Mouse (Mus musculus): Measurements from ENCODE around the gene Tbc1d9b.
"Not testable (repeated sequence)": the region's sequence is repeated elsewhere in the genome, so short reads cannot be mapped to it uniquely, and the experiment has no call there.

The Tbc1d9b gene

DNA sequence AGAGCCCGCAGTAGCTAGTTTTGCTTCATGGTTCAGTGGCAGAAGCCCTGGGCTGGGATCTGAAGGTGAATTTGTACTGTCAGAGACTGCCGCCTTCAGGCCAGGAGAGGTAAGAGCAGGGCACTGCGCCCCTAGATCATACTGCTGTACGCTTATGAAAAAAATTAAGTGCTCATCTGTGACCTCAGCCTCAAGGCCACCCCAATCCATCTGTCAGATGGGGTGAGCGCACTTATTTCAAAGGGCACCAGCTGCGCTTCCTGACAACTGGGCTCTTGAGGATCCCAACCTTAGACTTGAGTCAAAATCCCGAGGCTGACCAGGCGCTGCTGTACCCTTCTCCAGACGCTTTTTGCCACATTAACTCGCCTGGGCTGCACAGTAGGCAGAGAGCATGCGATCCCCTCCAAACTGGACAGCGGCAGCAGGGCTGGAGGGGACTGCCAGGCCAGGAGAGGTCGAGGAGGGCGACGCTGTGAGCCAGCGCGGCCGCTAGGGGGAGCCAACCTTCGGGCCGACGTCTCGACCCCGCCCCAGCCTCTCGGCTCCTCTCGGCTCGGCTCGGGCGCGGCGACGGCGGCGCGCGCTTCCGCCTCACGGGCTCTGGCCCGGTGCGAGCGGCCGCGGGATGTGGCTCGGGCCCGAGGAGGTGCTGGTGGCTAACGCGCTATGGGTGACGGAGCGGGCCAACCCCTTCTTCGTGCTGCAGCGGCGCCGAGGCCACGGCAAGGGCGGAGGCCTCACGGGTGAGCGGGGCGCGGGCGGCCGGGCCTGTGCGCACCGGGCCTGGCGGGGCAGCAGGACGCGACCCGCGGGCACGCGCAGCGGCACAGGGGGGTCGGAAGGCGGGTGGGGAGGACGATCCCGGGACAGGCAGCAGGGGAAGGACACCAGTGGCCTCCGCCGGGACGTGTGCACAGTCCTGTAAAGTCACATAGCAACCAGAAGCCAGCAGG lies at the start of gene Tbc1d9b:
Gene Tbc1d9b (plus strand): TSS at position 586 of the 956 bp plus-strand sequence.
- peak; percentile 85 to 92 for DNase-seq (ENCODE audit: low spot score in 2 of 2)

DNA sequence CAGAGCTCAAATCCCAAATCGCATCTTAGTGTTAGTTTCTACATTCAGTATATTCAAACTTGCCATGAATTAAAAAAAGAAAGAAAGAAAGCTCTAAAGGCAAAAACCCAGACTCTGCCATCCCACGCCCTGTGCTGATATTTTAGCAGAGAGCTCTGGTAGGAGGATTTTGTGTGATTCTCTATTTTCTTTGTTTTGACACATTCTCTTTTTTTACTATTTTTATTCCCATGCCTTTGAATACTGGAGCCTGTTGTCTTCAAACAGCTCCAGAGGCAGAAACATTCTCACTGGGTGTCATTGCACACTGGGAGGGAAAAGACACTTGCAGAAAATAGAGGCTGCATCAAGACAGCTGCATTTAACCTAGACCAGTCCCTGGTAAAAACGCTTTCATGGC lies 45.0 kb upstream of the Tbc1d9b start:
- DNase-seq (ENCODE audit: low spot score in 2 of 2): peak in 1 of 2 experiments; percentile 47

DNA sequence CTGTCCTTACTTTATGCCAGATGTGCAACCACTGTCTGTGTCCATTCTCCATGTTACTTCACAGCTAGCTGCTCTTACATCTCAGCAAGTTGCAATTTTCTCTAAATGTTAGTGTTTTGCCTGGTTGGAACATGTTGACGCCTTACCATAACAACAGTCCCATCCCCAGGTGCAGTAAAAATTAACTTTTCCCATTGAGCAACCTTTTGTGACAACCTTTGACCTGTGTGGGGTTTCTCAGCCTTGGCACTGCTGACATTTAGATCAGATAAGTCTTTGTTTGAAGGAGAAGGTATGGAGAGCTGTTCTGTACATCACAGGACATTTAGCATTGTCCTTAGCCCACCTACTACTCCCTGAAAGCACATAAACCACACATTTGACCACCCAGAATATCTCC lies 41.4 kb upstream of the Tbc1d9b start:
- no peak for DNase-seq (ENCODE audit: low spot score in 2 of 2)

DNA sequence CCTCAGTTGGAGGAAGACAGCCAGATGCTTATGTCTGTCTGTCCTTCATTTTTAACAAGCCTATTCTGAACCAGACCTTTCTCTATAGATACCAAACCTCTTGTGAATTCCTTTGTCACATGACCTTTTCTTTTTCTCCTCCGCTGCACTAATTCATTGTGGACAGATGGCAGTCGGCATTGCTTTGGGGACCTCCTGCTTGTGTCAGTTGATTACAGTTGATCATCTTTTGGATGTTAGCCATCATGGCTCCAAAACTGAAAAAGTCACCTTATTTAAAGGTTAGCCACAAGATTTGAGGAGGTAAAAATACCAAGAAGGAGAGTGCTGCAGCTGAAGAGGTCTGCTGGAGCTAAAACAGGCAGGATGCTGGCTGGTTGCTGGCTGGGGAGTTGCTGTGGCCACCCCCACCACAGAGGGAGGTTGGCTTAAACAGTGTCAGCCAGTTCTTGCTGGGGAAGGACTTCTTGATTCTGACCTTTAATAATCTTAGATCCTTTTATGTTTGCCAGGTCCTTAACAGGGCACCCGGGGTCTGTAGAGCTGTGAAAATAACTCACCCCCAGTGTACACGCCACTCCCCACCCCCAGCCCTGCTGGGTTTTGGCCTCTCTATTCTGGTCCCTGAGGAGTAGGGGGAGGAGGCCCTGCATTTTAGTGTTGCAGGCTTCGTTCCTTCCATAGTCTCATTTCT lies 40.1 kb upstream of the Tbc1d9b start:
- no peak for DNase-seq (ENCODE audit: low spot score in 2 of 2)

DNA sequence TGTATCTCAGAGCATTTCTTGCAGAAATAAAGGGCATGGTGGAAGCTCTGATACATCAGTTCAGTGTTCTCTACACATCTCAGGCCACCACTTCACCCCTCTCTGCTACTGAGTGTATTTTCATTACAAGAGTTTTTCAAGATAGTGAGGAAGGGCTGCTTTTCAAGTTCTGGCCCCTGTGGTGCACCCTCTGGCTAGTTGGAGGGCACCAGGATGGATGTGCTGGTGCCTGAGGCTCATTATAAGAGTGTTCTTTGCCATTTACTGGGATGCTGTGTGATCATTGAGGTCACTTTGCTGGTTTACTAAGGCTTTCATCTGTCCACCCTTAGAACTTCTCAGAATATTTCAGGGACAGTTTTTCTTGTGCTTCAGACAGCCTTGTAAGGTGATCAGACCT lies 39.5 kb upstream of the Tbc1d9b start:
- DNase-seq (ENCODE audit: low spot score in 2 of 2): no peak

DNA sequence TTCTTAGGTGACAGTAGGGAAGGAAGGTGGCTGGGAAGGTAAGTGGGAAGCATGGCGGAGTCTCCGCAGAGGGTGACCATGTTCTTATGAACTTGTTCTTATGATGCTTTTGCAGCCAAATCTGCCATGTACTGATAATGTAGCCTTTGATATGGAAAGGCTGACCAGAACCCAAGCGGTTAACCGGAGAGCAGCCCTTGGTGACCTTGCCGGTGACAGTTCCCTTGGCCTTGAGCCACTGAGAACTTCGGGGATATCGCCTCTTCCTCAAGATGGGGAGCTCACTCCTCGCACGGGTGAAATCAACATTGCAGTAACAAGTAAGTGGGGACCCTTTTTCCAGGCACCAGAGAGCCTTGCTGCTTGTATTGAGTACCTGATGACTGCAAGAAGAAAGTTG lies 35.5 kb upstream of the Tbc1d9b start:
- DNase-seq (ENCODE audit: low spot score in 2 of 2): no peak

DNA sequence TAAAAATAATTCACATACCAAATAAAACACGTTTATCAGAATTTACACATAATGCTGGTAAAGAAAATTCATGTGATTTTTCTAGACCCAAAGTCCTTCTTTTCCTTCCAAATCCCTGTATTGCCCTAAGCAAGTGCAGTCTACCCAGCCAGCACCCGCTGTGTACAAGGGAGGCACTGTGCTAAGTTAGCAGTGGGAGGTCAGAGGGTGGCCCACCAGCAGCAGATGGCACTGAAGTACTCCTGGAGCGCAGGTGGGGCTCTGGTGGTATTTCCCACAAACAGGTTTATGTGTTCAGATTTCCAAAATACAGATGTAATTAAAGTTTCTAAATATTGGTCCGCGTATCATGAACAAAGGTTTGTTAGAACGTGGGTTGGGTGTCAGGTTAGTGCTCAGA lies 34.1 kb upstream of the Tbc1d9b start:
- no peak for DNase-seq (ENCODE audit: low spot score in 2 of 2)

DNA sequence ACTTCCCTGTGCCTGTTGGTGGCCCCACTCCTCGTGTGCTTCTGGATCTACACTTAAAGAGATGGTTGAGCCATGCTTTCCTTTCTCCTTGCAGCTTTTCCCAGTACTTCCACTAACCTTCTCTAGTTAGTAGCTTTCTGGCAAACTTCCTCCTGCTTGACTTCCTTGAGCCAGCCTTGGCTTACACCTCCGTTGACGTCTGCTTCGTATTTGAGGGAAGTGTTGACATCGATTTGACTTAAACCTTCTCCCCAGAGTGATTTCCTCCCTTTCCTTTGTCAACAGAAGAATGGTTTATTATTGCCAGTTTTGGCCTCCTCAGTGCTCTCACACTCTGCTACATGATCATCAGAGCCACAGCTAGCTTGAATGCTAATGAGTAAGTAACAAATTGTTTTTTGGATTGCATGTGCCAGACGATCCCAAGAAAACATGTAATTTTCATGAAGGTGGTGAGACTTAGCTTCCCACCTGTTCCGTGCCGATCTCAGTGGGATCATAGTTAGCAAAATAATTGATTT lies 32.2 kb upstream of the Tbc1d9b start:
- no peak for DNase-seq (ENCODE audit: low spot score in 2 of 2)

DNA sequence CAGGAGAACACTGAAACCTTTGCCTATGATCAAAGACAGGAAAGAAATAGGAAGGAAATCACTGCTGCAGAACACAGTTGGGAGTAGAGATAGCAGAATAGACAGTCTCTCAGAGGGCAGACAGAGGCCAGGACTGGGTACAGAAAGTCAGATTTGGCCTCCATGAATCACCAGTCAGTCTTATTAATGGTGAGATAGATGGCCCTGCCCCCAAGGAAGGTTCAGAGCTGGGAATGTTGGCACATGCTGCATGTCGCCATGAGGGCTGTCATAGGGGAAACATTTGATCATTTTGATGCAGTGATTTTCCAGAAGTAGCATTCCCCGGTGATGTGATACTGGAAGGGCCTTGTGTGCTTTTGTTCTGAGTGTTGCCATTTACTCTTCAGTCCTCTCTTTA lies 31.5 kb upstream of the Tbc1d9b start:
- DNase-seq (ENCODE audit: low spot score in 2 of 2): no peak

DNA sequence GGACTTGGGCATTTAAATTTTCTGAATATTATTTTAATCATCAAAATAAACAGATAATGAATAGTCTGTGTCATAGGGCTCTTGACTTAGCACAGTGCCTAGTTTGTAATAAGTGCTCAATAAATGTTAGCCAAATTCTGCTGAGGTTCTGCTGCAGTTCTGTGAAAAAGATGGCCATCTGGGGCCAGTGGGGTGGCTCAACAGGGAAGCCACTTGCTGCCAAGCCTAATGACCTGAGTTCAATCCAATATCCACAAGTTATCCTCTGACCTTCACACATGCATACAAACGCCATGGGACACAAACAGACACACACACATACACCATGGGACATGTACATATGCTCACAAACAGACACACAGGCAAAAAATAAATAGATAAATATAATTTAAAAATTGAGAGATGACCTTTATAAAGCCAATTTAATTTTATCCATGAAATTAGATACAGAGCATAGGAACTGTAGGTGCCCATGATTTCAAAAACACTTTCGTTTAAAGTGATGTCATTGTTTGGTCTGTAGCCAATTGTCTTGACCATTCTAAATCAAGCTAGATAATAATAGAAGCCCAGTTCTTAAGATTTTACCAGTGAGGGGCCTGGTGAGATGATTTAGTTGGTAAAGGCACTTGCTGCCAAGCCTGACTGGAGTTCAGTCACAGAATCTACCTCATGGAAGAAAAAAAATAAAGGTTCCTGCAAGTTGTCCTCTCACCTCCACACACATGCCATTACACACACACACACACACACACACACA lies 30.5 kb upstream of the Tbc1d9b start:
- DNase-seq (ENCODE audit: low spot score in 2 of 2): no peak

DNA sequence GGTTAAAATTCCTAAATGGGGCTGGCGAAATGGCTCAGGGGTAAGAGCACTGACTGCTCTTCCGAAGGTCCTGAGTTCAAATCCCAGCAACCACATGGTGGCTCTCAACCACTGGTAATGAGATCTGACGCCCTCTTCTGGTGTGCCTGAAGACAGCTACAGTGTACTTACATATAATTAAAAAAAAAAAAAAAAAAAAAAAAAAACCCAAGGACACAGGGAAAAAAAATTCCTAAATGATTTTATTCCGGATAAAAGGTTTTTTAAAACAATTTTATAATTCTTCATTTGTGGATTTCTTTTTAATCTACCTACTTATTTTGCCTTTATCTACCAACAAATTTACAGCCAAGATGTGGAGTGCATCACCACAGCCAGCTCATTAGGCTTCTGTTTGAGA lies 29.2 kb upstream of the Tbc1d9b start:
- not testable (repeated sequence) for DNase-seq (ENCODE audit: low spot score in 2 of 2)

DNA sequence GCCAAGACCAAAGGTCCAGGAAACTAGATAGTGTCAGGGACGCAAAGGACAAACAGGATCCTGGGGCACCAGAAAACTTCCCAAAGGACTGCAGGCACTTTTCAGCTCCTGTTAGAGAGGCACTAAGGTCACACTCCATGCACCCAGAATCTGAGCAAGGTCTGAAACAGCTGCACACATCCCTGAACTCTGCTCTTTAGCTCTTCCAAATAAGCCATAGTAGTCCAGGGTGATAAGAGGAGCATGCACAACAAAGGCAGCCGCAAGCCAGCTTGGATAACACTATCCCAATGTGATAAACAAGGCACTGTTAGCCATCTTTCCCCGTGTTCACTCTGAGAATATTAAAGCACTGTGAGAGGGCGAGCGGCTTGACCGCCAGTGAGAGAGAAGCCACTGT lies 27.2 kb upstream of the Tbc1d9b start:
- DNase-seq (ENCODE audit: low spot score in 2 of 2): no peak

DNA sequence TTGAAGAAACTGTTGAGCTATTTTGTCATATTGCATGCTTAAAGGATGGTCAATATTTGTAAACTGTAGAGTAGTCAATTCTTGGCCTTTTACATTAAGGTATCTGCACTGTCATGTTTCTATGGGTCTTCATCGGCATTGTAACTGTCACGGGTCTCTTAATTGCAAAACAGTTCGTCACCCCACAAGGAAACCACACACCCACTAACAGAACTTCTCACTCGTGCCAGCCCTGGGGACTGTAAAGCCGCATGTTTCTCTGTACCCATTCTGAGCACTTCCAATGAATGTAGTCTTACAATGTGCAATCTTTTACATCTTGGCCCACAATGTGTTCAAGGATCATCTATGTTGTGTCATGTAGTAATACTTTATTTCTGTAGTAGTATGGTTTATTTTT lies 26.0 kb upstream of the Tbc1d9b start:
- DNase-seq (ENCODE audit: low spot score in 2 of 2): no peak

DNA sequence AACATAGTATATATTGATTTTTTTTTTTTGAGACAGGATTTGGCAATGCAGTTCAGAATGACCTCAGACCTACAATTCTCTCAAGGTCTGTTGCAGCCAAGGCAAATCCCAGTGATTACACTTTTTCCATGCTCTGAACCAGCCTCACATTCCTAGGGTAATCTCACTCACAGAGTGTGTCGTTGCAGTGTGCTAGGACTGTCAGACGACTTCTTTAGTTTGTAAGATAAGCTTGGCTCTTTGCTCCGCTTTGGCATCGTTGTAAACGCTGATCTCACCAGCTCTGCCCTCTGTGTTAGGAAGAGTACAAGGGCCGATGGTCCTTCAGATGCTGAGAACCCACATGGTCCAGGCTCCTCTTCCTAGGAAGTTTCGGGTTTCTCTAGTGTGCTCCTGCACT lies 25.2 kb upstream of the Tbc1d9b start:
- DNase-seq (ENCODE audit: low spot score in 2 of 2): no peak

DNA sequence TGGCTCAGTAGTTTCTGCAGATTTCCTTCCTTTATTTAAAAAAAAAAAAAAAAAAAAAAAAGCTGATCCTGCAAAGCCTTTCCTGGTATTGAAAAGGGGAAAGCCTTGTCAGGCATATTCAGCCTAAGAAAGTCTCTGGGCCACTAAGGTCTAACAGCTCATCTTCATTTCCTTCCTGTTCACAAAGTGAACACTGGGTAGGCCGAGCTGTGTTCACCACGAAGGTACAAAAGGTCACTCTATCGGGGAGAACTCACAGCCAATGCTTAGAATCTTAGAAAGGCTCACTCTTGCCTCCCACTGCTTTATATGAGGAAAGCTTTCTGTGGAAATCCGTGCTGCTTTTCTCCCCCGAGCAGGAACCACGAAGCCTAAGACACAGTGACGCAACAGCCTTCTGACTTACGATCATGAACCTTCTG lies 22.4 kb upstream of the Tbc1d9b start:
- no peak for DNase-seq (ENCODE audit: low spot score in 2 of 2)

DNA sequence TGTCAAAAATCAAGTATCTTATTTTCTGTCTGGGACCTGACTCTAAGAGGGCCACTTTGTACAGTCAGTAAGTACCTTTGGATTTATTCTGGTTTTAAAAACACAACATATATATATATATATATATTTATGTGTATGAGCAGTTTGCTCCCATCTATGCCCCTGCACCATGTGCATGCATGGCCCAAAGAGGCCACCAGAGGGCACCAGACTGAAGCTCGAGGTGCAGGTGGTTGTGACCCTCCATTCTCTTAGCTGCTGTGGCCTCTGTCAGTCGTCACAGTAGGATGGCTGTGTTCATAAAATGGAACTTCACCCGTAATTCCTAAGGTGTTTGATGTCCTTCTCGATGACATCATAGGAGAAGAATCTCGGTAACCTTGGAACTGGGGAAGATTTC lies 16.9 kb upstream of the Tbc1d9b start:
- DNase-seq (ENCODE audit: low spot score in 2 of 2): peak in 1 of 2 experiments; percentile 50

DNA sequence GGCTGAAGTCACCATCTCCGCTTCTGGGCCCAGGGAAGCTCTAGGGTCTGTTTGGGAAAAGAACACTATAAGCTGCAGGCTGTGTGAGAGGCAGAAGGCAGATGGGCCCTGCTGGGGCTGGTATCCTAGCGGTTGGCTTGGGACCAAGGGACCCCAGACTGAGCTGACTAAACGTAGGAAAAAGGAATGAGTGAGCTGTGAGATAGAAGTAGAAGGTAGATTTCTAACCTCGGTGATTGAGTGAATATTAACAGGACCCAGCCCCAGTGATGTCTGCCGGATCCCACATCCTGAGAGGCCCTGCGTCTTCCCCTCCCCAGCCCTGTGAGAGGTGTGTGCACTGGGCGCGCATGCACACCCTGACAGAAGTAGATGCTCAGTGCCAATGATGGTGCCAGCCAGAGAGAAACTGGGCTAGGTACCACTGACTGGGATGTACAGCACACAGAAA lies 8.5 kb upstream of the Tbc1d9b start:
- no peak for DNase-seq (ENCODE audit: low spot score in 2 of 2)

DNA sequence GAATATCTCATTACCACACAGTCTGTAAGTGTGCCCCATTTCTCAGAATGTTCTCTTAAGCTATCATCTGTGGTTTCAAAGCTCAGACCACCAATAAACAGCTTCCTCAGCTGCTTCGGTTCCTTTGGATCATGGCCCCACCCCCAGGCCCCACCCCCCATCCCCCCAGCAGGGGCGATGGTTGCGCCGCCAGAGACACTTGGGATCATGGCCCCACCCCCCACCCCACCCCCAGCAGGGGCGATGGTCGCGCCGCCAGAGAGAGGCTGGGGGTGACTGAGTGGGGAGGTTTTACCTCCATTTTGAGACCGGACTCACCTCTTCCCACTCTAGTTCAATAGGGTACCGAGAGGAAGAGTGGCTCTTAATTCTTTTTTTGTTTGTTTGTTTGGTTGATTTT lies 3.4 kb upstream of the Tbc1d9b start:
- DNase-seq (ENCODE audit: low spot score in 2 of 2): no peak

DNA sequence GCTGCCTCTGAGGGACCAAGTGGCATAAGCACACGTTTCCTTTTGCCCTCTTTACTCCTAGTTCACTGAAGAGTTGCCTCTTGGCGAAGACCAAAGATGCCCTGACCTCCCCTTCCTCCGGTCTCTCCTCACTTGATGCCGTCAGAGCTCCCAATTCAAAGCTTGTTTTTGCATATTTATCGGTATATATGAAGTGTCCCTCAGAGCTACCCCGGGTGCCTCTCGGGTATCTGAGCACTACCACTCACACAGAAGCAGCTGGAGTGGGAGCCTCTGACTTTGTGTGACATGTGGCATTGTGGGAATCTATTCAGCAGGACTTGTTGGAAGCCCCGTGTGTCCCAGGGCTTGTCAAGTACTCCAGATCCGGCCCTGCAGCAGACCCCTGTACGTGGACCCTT lies 605 bp downstream of the Tbc1d9b start:
- no peak for DNase-seq (ENCODE audit: low spot score in 2 of 2)

DNA sequence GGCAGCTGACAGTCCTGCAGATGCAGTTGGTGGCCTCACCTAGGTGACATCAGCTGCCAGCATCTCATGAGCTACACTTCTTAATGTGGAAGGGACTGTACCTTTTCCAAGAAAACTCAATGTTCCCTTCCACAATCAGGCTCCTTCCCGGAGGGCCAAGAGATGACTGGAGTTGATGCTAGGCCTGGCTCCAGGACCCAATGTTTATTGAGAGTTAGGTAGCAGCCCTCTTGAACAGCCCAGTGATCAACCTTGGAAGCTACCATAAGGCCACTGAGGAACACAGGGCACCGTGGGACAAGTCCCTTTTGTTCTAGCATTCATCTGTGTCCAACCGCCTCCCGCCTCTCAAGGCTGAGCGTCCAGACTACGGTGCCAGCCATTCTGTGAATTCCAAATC lies 1.1 kb downstream of the Tbc1d9b start:
- no peak for DNase-seq (ENCODE audit: low spot score in 2 of 2)

DNA sequence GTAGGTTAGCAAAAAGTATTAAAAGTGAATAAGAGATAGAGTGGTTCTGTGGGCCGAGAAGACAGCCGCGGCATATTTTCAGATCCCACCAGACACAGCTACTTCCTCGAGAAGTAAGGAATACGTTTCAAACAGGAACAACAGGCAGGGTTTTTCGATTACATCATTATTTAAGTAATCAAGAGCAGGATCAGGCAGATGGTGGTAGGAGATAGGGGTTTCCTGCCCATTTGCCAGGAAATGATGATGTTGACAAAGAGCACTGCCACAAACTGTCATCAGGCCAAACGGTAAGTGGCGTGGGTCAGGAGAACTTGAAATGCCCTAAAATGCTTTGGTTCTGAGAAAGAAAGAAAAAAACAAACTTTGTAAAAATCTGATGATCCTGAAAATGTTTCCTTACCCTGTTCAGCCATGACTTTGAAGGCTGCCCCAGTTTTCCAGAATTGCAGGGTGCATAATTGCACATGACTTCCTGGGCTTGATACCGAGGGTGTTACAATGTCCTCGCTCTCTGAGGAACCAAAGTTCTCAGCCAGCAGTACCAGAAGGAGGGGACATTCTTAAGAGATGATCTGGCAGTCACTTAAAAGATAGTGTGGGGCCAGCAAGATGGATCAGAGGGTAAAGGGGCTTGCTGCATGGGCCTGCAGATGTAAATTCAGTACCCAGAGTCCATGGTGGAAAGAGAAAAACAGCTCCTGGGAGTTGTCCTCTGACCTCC lies 3.1 kb downstream of the Tbc1d9b start:
- DNase-seq (ENCODE audit: low spot score in 2 of 2): no peak
